Mouse (Mus musculus) testis, adult 2 months (tissue): ENCODE measurements at regions not wholly inside any gene's neighbourhood (a gene's known extent, or its start where the extent isn't known, plus 50 kb on each side); places are given as distances from the start of the nearest gene placed in this dataset.

ENCODE experiments used
- CTCF ChIP-seq: fragments of 200-500 bp; IDR thresholded peaks from 2 replicates; pipeline ENCODE4 v1.5.1; 2012; ENCODE audit warnings: low read depth, mild to moderate bottlenecking, inconsistent platforms, low read length, moderate library complexity; ENCODE audit not compliant: control insufficient read depth, insufficient read depth, insufficient replicate concordance
- POLR2A ChIP-seq: fragments of 200-500 bp; IDR thresholded peaks from 2 replicates; pipeline ENCODE4 v1.6.1; 2012; ENCODE audit warnings: low read depth, mild to moderate bottlenecking, inconsistent platforms, low read length, moderate library complexity; ENCODE audit not compliant: control insufficient read depth

- TF ChIP-seq CTCF (no peak), POLR2A (no peak)
Measured at GRCm38 (mm10) chr10:56486584-56486983, 109.5 kb downstream of the Gja1 start.
